Mouse (Mus musculus) adrenal gland, postnatal 25 days (tissue): Measurements from ENCODE around the gene Svs6. TPM values are rescaled to one million over a fixed set of nuclear protein-coding genes. Genes with fewer than 3 reads are reported as not detected.
A peak's percentile ranks its signal among the peaks of the same experiment; 100 is the strongest.
"Not testable (repeated sequence)": the region's sequence is repeated elsewhere in the genome, so short reads cannot be mapped to it uniquely, and the experiment has no call there.

Experiments used
- DNase-seq: peaks from one replicate; pipeline ENCODE4 v3.0.0; 2021; ENCODE audit warnings: mixed read lengths
- long read RNA-seq: library from polyadenylated mRNA; stranded (forward); transcript quantifications from one replicate; pipeline ENCODE4 v2.0.0, GENCODE M21; 2021
- microRNA-seq, 2 experiments: library from miRNA; unstranded; fragments of <30 nt; microRNA quantifications; one replicate each; pipeline ENCODE4 v1.2.0; 2021
- total RNA-seq: library from RNA; stranded (reverse); gene quantifications from 2 replicates; pipeline ENCODE4 v1.2.3, GENCODE M21; 2021

Svs6 gene
- total RNA-seq, result not detected in 2 replicates
- long read RNA-seq, result 0 reads

DNA sequence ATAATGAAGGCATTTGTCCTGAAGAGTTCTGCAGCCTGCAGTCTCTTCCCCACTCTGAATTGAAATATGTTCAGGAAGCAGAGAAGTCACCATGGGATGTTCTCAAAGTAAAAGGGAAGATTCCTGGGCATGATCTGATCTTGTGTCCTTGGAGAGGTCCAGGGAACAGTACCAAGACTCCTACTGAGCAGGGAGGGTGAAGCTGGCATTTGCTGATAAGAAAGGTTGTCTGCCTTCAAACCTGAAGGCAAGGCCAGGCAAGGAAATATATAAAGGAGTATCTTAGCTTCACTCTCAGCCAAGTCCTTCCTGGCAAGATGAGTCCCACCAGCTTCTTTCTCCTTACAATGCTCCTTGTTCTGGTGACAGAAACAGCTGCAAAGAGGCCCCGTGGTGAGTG is at the start of gene Svs6:
Gene Svs6, plus strand, starts transcription at position 301 of the 400 bp plus-strand sequence.
- DNase-seq, result not testable (repeated sequence)

DNA sequence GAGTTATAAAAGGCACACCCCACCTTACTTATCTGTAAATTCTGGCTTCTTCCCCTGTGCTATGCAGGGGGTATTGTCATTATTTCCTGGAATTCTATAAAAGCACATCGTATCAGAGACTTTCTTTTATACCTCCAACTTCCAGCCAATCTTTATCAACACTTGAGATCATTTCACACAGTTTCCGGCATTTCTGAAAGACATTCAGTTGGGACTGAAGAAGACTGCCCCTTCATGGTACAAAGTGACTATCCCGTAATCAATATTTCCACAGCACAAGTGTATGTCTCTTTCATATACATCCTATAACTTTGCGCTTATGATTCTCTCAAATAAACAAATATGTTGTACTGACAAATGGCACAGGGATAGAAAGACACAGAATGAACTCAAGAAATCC is 38.2 kb upstream of the Svs6 start, which contains the start of gene Svs4:
Gene Svs4, minus strand, starts transcription at position 101 of the 400 bp plus-strand sequence.
- no peak for DNase-seq

DNA sequence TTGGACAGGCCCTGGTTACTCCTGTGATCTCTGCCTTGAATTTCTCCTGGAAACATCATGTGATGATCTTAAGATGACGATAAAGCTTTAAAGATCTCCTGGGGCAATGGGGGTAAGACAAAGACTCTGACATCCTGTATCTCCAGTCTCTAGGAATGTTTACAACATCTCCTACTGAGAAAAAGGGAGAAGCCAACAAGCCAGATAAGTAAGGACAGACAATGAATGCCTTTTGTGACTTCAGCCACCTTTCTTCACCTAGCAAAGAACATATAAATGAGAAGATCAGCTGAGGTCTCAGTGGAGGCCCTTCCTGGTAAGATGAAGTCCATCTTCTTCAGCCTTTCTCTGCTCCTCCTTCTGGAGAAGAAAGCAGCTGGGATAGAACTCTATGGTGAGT is 27.6 kb upstream of the Svs6 start, which contains the start of gene Svs3a:
Gene Svs3a, plus strand, starts transcription at position 301 of the 400 bp plus-strand sequence.
- DNase-seq, result not testable (repeated sequence)

DNA sequence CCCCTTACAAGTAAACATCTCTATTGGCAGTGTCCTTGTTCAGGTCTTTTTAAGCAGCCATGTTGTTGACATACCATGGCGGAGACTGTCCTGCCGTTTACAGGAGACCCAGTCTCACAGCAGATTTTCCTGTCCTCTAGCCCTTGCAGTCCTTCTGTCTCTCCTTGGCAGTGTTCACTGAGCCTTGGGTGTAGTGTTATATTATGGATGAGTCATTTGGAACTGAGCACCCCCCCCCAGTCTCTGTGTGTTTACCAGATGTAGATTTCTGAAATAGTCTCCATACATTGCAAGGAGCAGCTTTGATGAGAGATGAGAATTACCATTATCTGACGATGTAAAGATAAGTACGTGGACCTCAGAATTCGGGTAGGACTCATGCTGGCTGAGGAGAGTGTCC is 4.0 kb upstream of the Svs6 start:
- DNase-seq, result no peak

DNA sequence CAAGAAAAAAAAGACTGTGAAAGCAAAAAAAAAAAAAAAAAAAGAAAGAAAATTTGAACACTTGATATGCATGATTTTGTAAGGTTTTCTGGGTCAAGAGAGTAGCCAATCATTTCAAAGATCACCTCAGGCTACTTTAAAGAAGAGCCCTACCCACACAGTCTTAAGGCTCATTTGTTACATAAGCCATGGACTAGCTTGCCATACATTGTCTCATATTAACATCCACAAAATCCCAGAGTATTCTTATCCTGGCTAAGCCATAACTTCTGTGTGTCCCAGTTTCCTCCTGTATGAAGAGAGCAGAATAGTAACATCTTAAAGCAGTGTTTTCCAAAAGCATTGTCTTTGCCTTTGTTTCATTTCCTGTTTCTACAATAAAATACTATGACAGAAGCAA is 1.1 kb upstream of the Svs6 start:
- not testable (repeated sequence) for DNase-seq

GRCm38 (mm10) chr2:164320983-164321382 is 4.4 kb downstream of the Svs6 start:
- no peak for DNase-seq

GRCm38 (mm10) chr2:164332440-164332839 is 15.9 kb downstream of the Svs6 start, which contains the start of gene Svs5:
Svs5 (plus strand) TSS chr2:164332740.
- not testable (repeated sequence) for DNase-seq

DNA sequence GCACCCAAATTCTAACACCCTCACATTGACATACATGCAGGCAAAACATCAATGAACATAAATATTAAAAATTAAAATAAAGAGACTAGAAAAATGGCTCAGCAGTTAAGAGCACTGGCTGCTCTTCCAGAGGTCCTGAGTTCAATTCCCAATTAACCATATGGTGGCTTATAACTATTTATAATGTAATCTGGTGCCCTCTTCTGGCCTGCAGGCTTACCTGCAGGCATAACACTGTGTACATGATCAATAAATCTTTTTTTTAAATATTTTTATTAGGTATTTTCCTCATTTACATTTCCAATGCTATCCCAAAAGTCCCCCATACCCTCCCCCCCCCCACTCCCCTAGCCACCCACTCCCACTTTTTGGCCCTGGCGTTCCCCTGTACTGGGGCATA is 27.2 kb downstream of the Svs6 start:
- not testable (repeated sequence) for DNase-seq

DNA sequence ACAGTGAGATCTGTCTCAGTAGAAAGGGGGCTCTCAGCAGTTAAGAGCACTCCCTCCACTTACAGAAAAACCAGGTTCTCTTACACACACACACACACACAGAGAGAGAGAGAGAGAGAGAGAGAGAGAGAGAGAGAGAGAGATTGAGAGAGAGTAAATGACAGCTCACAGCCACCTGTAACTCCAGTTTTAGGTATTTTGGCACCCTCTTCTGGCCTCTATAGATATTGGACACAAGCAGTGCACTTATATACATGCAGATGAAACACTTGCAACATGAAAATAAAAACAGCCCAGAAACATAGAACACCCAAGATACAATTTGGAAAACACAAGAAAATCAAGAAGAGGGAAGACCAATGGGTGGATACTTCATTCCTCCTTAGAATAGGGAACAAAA is 31.1 kb downstream of the Svs6 start:
- DNase-seq, result not testable (repeated sequence)

DNA sequence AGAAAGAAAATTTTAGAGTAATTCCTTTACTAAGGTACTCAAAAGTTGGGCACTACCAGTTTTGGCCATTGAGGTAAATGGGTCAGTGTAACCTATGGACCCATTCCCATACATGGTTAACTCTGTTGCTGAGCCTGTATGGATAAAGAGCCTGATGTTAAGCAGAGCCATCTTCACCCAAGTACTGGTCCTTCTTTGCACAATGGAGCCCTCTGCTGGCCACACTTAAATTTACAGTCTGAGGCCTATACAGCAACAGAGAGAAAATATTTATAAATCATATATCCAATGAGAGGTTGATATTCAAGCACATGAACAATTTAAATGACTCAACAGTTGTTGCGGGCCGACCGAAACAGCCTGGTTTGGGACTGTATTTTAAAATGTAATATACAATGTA is 32.4 kb downstream of the Svs6 start:
- DNase-seq, result peak; percentile 24

DNA sequence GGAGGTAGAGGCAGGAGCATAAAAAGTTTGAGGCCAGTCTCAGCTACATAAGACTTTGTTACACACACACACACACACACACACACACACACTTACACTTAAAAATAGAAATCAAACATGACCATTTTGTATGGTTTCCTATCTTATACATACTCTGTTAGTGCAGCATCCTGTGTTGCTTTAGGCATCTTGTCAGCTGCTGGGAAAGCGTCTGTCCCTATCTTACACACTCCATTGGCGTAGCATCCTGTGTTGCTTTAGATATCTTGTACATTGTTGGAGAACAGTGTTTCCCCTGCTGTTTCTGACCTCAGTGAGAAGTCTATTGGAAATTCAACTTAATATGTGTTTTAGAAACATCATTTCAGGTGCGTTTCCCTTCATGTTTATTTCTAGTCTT is 36.1 kb downstream of the Svs6 start:
- no peak for DNase-seq

GRCm38 (mm10) chr2:164353356-164353755 is 36.8 kb downstream of the Svs6 start:
- no peak for DNase-seq

- DNase-seq, result no peak
Observed at GRCm38 (mm10) chr2:164356177-164356967, 39.8 kb downstream of the Svs6 start.

- DNase-seq, result peak; percentile 13
Observed at GRCm38 (mm10) chr2:164358373-164358772, 41.8 kb downstream of the Svs6 start.

DNA sequence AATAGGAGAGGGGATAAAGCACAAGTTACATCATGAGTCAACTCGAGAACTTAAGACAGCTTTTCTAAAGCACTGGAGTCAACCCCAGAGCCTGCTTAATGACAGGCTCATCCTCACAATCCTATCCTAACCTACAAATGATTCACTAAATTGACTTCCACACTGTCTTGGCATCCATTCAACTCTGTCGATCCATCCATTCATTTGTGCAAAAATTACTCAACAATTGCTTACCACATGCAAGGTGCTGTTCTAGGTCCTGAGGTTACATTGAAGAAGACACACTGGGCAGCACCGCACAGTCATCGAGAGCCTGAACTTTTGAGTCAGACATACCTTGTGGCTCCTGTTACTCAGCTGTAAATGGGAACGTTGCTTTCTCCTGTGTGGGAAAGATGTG is 42.5 kb downstream of the Svs6 start:
- no peak for DNase-seq

DNA sequence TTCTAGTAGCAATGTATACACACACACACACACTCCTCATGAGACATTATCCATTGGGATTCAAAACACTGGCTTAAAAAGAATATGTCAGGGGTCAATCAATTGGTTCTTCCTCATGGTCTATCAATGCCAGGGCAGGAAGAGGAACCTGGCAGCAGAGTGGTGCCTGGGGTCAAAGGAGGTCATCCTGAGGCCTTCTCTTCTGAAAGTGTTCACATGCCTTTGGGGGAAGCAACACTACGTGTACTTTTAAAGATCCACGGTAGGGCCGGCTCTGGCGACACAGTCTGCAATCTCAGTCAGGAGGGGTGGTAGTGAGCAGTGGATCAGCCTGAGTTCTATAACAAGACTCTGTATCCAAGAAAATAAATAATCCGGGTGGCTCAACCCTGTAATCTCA is 43.1 kb downstream of the Svs6 start:
- no peak for DNase-seq

DNA sequence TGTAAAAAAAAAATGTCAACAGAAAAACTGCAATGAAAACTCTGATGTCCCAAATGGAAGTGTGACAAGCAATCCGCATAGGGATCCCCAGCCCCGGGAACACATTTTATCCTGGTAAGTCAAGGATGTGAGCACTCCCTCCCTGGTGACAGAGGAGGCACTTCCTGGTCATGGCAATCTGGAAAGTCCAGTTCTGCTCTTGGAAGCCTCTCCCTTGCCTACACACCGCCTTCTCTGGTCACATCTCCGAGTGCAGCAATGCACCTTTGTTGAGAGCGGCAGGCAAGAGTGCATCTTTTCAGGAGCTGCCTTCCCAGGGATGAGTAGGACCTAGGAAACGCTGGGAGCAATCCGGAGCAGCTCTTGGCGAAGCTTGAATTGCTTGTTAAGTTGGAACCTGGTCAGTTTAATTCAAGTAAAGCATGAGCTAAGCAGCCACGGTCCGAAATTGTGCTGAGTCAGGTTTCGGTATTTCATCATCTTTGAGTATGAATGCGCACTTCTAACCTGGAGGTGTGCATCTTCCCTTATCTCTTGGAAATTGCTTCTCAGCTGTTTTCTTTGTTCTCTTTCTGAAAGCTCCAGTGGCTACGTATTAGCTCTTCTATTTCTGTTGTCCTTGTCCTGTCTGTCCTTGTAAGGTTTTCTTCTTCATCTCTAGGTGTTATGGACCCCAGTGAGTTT is 44.6 kb downstream of the Svs6 start:
- DNase-seq, result no peak

DNA sequence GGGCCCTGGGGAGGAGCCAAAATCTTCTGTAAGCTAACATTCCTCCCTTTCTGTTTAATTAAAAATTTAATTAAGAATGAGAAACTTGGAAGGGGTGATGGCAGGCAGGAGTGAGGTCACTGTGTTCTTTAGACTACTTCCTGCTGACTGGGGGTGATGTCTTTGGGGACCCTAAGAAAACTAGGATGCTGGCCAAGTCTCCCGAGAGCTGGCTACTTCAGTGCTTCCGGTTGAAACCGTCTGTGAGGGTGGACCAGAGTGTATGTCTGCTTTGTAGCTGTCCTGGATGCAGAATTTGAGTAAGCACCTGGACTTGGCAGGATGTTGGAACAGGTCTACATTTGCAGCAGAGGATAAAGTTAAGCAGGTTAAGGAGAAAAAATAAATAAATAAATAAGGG is 50.4 kb downstream of the Svs6 start:
- no peak for DNase-seq

Small RNAs within 50 kb of the gene (microRNA-seq; reads per million reads assigned to microRNA genes)
- 0 reads per million in 2 experiments for gene Mir7678

Other genes starting within 250 kb of the Svs6 start
- gene Stk4, start 246.4 kb upstream of the Svs6 start, total RNA-seq, result 34.7 and 42.5 TPM in 2 replicates
- gene Tomm34, start 245.6 kb upstream of the Svs6 start, total RNA-seq, result 44.3 and 46.8 TPM in 2 replicates
- gene Kcns1, start 145.6 kb upstream of the Svs6 start, total RNA-seq, result not detected in 2 replicates
- gene Wfdc5, start 134.0 kb upstream of the Svs6 start, total RNA-seq, result not detected in 2 replicates
- 2.6 TPM in 1 of 2 replicates, not detected in the other for gene Wfdc12, start 126.1 kb upstream of the Svs6 start, total RNA-seq
- gene Wfdc15a, start 116.6 kb upstream of the Svs6 start, total RNA-seq, result not detected in 2 replicates
- not detected in 2 replicates for gene Wfdc15b, start 95.1 kb upstream of the Svs6 start, total RNA-seq
- gene Svs2, start 78.3 kb upstream of the Svs6 start, total RNA-seq, result not detected in 2 replicates
- not detected in 2 replicates for gene Svs3b, start 60.1 kb upstream of the Svs6 start, total RNA-seq
- gene Svs4, start 38.3 kb upstream of the Svs6 start, total RNA-seq, result not detected in 2 replicates
- gene Svs3a, start 27.5 kb upstream of the Svs6 start, total RNA-seq, result not detected in 2 replicates
- gene Svs5, start 16.0 kb downstream of the Svs6 start, total RNA-seq, result 0.73 and 3.9 TPM in 2 replicates
- gene Slpi, start 72.3 kb downstream of the Svs6 start, total RNA-seq, result 5.2 and 7.9 TPM in 2 replicates
- not detected in 2 replicates for gene Rbpjl, start 86.4 kb downstream of the Svs6 start, total RNA-seq
- 0.73 and 1.3 TPM in 2 replicates for gene Matn4, start 88.4 kb downstream of the Svs6 start, total RNA-seq
- 75.1 and 82.0 TPM in 2 replicates for gene Sdc4, start 127.1 kb downstream of the Svs6 start, total RNA-seq
- gene Sys1, start 140.2 kb downstream of the Svs6 start, total RNA-seq, result 27.0 and 30.0 TPM in 2 replicates
- 4.0 TPM in 1 of 2 replicates, not detected in the other for gene Gm20458, start 144.2 kb downstream of the Svs6 start, total RNA-seq
- not detected in 2 replicates for gene Trp53tg5, start 157.0 kb downstream of the Svs6 start, total RNA-seq
- gene Dbndd2, start 169.4 kb downstream of the Svs6 start, total RNA-seq, result 6.3 and 6.4 TPM in 2 replicates
- gene Pigt, start 180.8 kb downstream of the Svs6 start, total RNA-seq, result 98.3 and 99.7 TPM in 2 replicates
- gene Wfdc2, start 245.7 kb downstream of the Svs6 start, total RNA-seq, result not detected in 2 replicates